Mouse (Mus musculus) midbrain, embryonic 16.5 days (tissue): Measurements from ENCODE around the gene Myct1. TPM values are rescaled to one million over a fixed set of nuclear protein-coding genes. Genes with fewer than 3 reads are reported as not detected.

Source experiments
- ATAC-seq: fragments of 200-750 bp; cut with Nextera tagmentation; 2 replicates; pipeline ENCODE4 v1.8.0; 2017; ENCODE audit warnings: moderate TSS enrichment
- H3K27ac ChIP-seq: fragments of 300-500 bp; sonication (generic); 2 replicates; pipeline ENCODE4 v1.5.1; 2014; ENCODE audit warnings: mild to moderate bottlenecking, low read length, mixed read lengths
- H3K27me3 ChIP-seq: fragments of 300-500 bp; sonication (generic); 2 replicates; pipeline ENCODE4 v1.6.1; 2014; ENCODE audit warnings: low read depth, low read length, mixed read lengths; ENCODE audit not compliant: control insufficient read depth, insufficient read depth
- H3K36me3 ChIP-seq: fragments of 300-500 bp; sonication (generic); 2 replicates; pipeline ENCODE4 v1.6.1; 2014; ENCODE audit warnings: mild to moderate bottlenecking, low read length, moderate library complexity, mixed read lengths; ENCODE audit not compliant: control insufficient read depth, insufficient read depth
- H3K4me1 ChIP-seq: fragments of 300-500 bp; sonication (generic); 2 replicates; pipeline ENCODE4 v1.6.1; 2014; ENCODE audit warnings: mild to moderate bottlenecking, low read length, mixed read lengths; ENCODE audit not compliant: control insufficient read depth, insufficient read depth
- H3K4me2 ChIP-seq: fragments of 300-500 bp; sonication (generic); 2 replicates; pipeline ENCODE4 v1.6.1; 2014; ENCODE audit warnings: mild to moderate bottlenecking, low read length, mixed read lengths
- H3K4me3 ChIP-seq: fragments of 300-500 bp; sonication (generic); 2 replicates; pipeline ENCODE4 v1.5.1; 2014; ENCODE audit warnings: low read depth, mild to moderate bottlenecking, low read length, moderate library complexity, mixed read lengths
- H3K9ac ChIP-seq: fragments of 300-500 bp; sonication (generic); 2 replicates; pipeline ENCODE4 v1.6.1; 2014; ENCODE audit warnings: low read depth, low read length, mixed read lengths
- H3K9me3 ChIP-seq: fragments of 300-500 bp; sonication (generic); replicated peaks from 2 replicates; pipeline ENCODE4 v1.6.1; 2014; ENCODE audit warnings: mild to moderate bottlenecking, low read length, mixed read lengths; ENCODE audit not compliant: control insufficient read depth, poor library complexity, severe bottlenecking
- WGBS: fragments of 180-500 bp; shearing (Covaris S2); extraction: QIAGEN DNeasy Blood & Tissue Kit; methylation state at CpG from one replicate; pipeline ENCODE4 v1.1.7; 2014; 5-methylcytosine and 5-hydroxymethylcytosine counted together
- polyA plus RNA-seq: library from polyadenylated mRNA; unstranded; fragments of >200 nt; fragmentation: Nextera tagmentation; extraction: Ambion mirVana; gene quantifications from 2 replicates; pipeline ENCODE4 v1.2.1, GENCODE M21; 2015

The Myct1 gene
- polyA plus RNA-seq, 1 experiment from 2014 or later: 0.73 TPM

DNA sequence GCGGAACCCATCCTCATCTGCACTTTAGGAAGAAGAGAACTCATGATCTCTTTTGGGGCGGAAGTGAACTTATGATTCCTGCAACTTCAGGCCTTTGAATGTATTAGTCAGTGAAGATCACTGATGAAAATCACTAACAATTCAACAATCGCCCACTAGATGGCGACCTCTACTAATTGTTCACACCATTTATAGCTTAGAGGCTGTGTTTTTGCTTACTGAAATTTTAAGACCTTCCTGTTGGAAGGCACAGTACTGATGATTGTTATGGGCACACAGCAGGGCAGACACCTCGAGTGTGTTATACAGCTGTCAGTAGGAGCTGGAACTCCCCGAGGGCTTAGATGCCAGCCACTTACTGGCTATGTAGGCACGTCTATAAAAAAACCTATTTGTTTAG is 6.5 kb downstream of the Myct1 start:
- no peak overlapping the region for H3K4me3 ChIP-seq
- no peak overlapping the region for H3K27ac ChIP-seq
- H3K4me2 ChIP-seq: no peak overlapping the region
- no peaks in the 10 kb centered on the region for H3K9me3 ChIP-seq
- H3K9ac ChIP-seq: no peak overlapping the region
- no peaks in the 10 kb centered on the region for H3K27me3 ChIP-seq
- no peaks in the 10 kb centered on the region for H3K4me1 ChIP-seq
- peak; percentile 96 for ATAC-seq
- H3K36me3 ChIP-seq: no peaks in the 10 kb centered on the region
- WGBS: 20% methylated on average over 7 of the region's 7 CpGs

DNA sequence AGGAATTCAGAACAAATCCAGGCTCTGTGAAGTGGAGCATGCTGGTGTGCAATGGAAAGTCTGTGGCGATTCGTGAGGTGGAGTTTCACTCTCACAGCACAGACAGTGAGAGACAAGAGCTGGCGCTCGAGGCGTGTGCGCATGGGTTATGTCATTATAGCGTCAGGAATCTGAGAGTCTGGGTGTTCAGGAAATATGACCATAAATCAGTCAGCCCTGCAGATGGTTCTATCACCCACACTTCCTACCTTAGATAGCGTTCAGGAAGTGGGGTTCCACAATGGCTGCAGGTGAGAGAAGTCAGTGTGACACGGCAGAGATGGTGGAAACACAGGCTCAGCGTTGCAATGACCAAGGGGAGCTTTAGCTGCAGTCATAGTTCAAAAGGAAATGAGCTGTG is 9.9 kb downstream of the Myct1 start:
- Histone ChIP-seq H3K4me1 (no peaks in the 10 kb centered on the region), H3K36me3 (no peaks in the 10 kb centered on the region), H3K27me3 (no peaks in the 10 kb centered on the region), H3K4me2 (no peak overlapping the region), H3K4me3 (no peak overlapping the region), H3K9me3 (no peaks in the 10 kb centered on the region), H3K27ac (no peak overlapping the region), H3K9ac (no peak overlapping the region)
- 89% methylated on average over 10 of the region's 10 CpGs for WGBS
- no peak for ATAC-seq

DNA sequence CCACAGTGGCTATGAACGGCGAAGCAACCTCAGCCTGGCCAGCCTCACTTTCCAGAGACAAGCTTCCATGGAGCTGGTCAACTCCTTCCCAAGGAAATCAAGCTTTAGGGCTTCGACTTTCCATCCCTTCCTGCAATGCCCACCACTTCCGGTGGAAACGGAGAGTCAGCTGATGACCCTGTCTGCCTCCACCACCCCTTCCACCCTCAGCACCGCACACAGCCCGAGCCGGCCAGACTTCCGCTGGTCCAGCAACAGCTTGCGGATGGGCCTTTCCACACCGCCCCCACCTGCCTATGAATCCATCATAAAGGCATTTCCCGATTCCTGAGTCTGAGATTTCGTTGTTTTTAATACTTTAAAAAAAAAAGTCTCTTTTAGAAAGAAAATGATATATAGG is 10.8 kb downstream of the Myct1 start:
- ATAC-seq: no peak

DNA sequence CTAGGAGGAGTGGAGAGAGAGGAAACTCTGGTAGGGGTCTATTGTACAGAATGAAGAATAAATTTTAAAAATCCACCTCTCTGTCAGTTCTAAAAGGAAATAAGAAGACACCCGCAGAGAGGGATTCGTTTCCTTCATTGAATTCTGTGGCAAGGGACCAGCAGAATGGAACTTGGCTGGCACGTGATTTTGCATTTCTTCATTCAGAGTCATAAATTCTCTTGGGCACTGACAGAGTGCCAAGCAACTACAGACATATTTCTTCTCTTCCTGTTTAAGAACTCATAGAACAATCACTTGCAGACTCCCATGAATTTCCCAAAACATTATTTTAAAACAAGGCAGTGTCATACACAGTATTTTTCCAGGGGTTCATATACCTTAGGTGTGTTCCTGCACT is 15.3 kb downstream of the Myct1 start:
- no peaks in the 10 kb centered on the region for H3K27me3 ChIP-seq
- ATAC-seq: no peak
- no peaks in the 10 kb centered on the region for H3K36me3 ChIP-seq
- H3K4me2 ChIP-seq: no peak overlapping the region
- H3K27ac ChIP-seq: no peak overlapping the region
- no peaks in the 10 kb centered on the region for H3K4me1 ChIP-seq
- 77% methylated on average over 3 of the region's 3 CpGs for WGBS
- H3K4me3 ChIP-seq: no peak overlapping the region
- no peak overlapping the region for H3K9ac ChIP-seq
- no peaks in the 10 kb centered on the region for H3K9me3 ChIP-seq

More for the DNA sequence above, 10.8 kb downstream of the Myct1 start:
- H3K27ac ChIP-seq: no peak overlapping the region
- H3K27me3 ChIP-seq: no peaks in the 10 kb centered on the region
- no peaks in the 10 kb centered on the region for H3K9me3 ChIP-seq
- 94% methylated on average over 13 of the region's 13 CpGs for WGBS
- H3K36me3 ChIP-seq: no peaks in the 10 kb centered on the region
- no peak overlapping the region for H3K4me2 ChIP-seq
- H3K4me3 ChIP-seq: no peak overlapping the region
- H3K9ac ChIP-seq: no peak overlapping the region
- no peaks in the 10 kb centered on the region for H3K4me1 ChIP-seq

DNA sequence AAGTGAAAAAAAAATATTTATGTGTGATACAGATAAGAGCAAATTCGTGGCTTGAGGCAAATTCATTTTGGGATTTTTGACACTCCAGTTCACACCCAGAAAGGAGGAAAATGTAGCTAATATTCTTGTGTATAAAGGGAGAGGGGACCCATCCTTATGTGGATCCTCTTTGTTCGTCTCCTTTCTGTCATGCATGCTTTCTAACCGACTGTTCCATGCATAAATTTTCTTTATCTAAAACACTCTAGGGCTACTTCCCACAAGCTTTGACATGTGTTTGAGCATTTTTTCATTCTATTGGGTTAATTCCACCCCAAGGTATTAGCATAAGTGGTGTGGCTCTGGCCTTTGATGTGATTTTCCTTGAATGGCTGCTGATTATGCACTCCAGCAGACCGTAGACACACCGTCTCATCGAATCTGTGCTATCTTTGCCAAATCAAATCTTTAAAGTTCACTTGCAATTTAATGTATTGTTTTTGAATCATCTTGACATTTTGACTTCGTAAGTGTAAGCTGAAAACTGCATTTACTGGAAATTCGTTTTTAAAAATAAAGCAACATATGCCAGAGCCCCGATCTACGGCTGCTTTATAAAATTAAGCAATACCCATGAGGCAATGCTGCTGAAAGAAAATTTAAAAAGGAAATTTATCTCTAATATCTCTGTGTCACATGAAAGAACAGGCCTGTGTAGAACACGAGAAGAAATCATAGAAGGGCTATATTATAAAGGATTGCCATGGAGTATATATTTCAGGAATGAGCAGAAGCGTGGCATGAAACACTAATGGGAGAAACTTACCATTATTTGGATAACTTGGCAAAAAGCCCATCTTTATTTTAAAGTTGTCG is 21.8 kb downstream of the Myct1 start:
- H3K4me2 ChIP-seq: peak overlapping the region; percentile 13; the same call in 1 of the 2 replicates
- ATAC-seq: peak; percentile 90
- H3K4me1 ChIP-seq: peaks cover 6% of the 10 kb centered on the region
- H3K27ac ChIP-seq: 0 out of 2 replicates have a peak overlapping the region, but pooled peaks have one; percentile 33
- H3K9ac ChIP-seq: no peak overlapping the region
- no peaks in the 10 kb centered on the region for H3K36me3 ChIP-seq
- H3K9me3 ChIP-seq: no peaks in the 10 kb centered on the region
- 34% methylated on average over 13 of the region's 13 CpGs for WGBS
- no peak overlapping the region for H3K4me3 ChIP-seq
- no peaks in the 10 kb centered on the region for H3K27me3 ChIP-seq

DNA sequence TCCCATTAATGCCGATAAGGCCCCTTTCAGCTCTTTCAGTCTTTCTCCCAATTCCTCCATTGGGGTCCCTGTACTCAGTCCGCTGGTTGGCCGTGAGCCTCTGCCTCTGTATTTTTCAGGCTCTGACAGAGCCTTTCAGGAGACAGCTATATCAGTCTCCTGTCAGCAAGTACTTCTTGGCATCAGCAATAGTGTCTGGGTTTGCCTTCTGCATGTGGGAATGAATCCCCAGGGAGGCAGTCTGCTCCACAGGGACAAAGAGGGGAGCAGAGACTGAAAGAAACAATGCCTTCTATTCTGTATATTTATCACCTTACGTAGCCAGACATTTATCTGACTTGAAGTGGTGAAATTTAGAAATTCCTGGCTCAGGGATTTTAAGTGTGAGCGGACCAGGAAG is 32.7 kb downstream of the Myct1 start:
- no peaks in the 10 kb centered on the region for H3K27me3 ChIP-seq
- no peak overlapping the region for H3K27ac ChIP-seq
- H3K4me2 ChIP-seq: no peak overlapping the region
- H3K36me3 ChIP-seq: no peaks in the 10 kb centered on the region
- no peaks in the 10 kb centered on the region for H3K4me1 ChIP-seq
- no peak overlapping the region for H3K4me3 ChIP-seq
- ATAC-seq: peak; percentile 42; the same call in 1 of the 2 replicates
- no peak overlapping the region for H3K9ac ChIP-seq
- no peaks in the 10 kb centered on the region for H3K9me3 ChIP-seq
- 71% methylated on average over 5 of the region's 5 CpGs for WGBS

DNA sequence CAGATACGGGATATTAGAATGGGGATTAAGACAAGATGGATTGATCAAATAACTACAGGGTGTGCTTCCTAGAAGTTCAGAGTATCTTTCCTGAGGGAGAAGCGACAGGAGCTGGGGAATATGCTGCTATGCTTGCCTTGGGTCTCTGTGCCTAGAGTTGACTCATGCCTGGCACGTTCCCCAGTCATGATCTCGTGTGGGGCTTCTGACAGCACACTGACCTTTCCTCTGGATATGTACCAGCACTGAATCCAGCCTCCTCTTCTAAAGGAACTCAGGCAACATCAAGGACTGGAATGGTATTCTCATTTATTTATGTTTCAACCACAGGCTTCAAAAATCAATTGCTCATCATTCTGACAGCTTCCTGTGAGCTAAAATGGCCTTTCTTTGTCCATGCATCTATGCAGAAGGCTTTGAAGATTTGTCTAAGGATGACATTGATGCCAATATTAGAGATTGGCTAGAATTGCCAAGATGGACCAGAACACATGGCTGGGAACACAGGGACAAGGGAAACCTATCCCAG is 40.2 kb downstream of the Myct1 start:
- ATAC-seq: no peak
- H3K4me2 ChIP-seq: no peak overlapping the region
- H3K9ac ChIP-seq: no peak overlapping the region
- no peaks in the 10 kb centered on the region for H3K27me3 ChIP-seq
- no peaks in the 10 kb centered on the region for H3K9me3 ChIP-seq
- 80% methylated on average over 4 of the region's 4 CpGs for WGBS
- H3K4me3 ChIP-seq: no peak overlapping the region
- no peaks in the 10 kb centered on the region for H3K4me1 ChIP-seq
- H3K36me3 ChIP-seq: no peaks in the 10 kb centered on the region
- H3K27ac ChIP-seq: no peak overlapping the region

DNA sequence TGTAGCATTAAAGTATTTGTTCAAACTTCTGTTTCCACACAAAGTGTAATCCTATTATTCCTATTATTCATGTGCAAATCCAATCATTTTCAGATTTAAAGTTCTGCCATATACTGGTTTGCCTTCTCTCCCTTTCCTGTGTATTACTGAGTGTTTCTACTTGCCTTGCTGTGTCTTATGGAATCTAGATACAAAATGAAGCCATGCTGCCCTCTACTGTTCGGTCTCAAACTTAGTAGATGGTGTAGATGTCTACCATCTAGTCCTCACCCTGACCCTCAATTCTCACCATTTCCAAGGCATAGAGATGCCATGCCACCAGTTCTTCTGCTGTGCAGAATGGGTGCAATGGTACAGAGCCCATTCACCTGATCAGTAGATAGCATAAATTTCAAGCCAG is 40.8 kb downstream of the Myct1 start:
- Histone ChIP-seq H3K4me3 (no peak overlapping the region), H3K27me3 (no peaks in the 10 kb centered on the region), H3K4me2 (no peak overlapping the region), H3K36me3 (no peaks in the 10 kb centered on the region), H3K27ac (no peak overlapping the region), H3K9ac (no peak overlapping the region), H3K9me3 (no peaks in the 10 kb centered on the region), H3K4me1 (no peaks in the 10 kb centered on the region)
- 47% methylated on average over 1 of the region's 1 CpGs for WGBS
- ATAC-seq: peak; percentile 82; the same call in 1 of the 2 replicates

DNA sequence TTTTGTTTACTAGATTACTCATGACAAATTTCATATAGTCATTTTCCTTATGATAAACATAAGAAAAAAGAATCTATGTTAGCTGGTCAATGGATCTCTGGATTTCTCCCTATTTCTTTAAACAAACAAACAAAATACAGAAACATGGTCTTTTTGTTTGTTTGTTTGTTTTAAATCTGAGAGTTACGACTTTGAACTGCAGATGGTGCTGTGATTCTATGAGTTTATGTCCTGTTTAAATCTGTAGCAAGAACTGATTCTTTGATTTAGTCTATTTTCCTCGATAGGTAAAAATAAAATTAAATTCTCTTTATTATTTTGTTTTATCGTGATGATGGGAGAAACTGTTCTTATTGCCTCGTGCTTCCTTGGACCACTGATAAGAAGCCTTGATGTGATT is 43.7 kb downstream of the Myct1 start:
- no peaks in the 10 kb centered on the region for H3K27me3 ChIP-seq
- no peak for ATAC-seq
- H3K36me3 ChIP-seq: no peaks in the 10 kb centered on the region
- H3K4me3 ChIP-seq: no peak overlapping the region
- 79% methylated on average over 4 of the region's 4 CpGs for WGBS
- H3K27ac ChIP-seq: no peak overlapping the region
- H3K4me2 ChIP-seq: no peak overlapping the region
- H3K4me1 ChIP-seq: no peaks in the 10 kb centered on the region
- H3K9me3 ChIP-seq: no peaks in the 10 kb centered on the region
- H3K9ac ChIP-seq: no peak overlapping the region
